13 mouse cellular contexts compared by ENCODE assay signal in the genomic region with DNA sequence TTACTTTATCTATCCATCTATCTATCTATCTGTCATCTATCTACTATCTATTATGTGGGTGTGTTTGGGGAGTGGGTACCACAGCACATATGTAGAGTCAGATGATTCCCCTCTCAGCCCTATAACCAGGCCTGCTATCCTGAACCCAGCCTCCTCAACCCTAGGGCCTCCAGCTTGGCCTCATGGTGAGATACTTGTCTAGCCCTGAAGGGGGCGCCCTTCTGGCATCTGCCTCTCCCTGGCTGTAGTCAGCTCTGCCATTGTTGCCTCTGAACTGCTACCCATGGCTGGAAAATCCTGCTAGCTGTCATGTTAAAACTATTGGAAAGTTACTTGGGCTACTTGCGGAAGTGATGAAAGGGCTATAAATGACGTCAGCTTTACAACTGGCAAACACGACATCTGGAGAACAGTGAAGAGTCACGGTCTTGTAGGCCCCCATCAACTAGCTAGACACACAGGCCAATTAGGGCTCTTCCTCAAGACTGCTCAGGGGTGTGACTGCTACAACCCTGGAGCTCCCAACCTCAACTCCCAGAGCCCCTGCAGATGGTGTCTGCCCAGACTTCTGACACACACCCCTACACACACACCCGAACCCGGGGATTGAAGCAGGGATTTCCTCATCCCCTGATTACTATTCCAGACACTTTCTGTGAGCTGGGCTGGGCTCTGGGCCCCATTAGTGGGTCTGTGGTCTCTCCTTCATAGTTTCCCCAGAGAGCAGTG.
DNase-seq lines count a peak whose midpoint lies in the region; ATAC-seq and TF ChIP-seq lines count a peak whose summit lies in the region.
"Had no signal": no experiment of that assay in that cellular context is flagged by ENCODE, and none has a peak within 500 bp of the region (broad histone marks: within the 10 kb centered on the region; RNA-seq: fewer than 3 reads in every experiment).

No protein-coding gene starts in this region.

- TF ChIP-seq CTCF in midbrain, postnatal 0 days (IDR thresholded peaks at IDR 0.05) = 0 out of 2 replicates have a peak, but pooled peaks have one; percentile 25

- no peaks in the 10 kb centered on the region for H3K27me3 ChIP-seq in midbrain, postnatal 0 days (ENCODE audit: insufficient read depth, low read length)
- no peaks in the 10 kb centered on the region for H3K27me3 ChIP-seq in midbrain, embryonic 13.5 days
- no peaks in the 10 kb centered on the region for H3K27me3 ChIP-seq in hindbrain, embryonic 13.5 days
- H3K27me3 ChIP-seq: neural tube, embryonic 15.5 days had no signal

- H3K4me1 ChIP-seq in midbrain, postnatal 0 days (ENCODE audit: insufficient read depth, low read length) = no peaks in the 10 kb centered on the region; the same call in 1 of the 2 replicates
- no peaks in the 10 kb centered on the region; the same call in 1 of the 2 replicates for H3K4me1 ChIP-seq in midbrain, embryonic 13.5 days (replicated peaks)
- 0 out of 2 replicates have a peak, but pooled peaks cover 7% of the 10 kb centered on the region for H3K4me1 ChIP-seq in hindbrain, embryonic 13.5 days (replicated peaks)

- H3K36me3 ChIP-seq in midbrain, postnatal 0 days (ENCODE audit: insufficient read depth, low read length) = no peaks in the 10 kb centered on the region
- no peaks in the 10 kb centered on the region for H3K36me3 ChIP-seq in midbrain, embryonic 13.5 days
- H3K36me3 ChIP-seq in hindbrain, embryonic 13.5 days = no peaks in the 10 kb centered on the region
- H3K36me3 ChIP-seq: embryonic facial prominence, embryonic 10.5 days; neural tube, embryonic 15.5 days had no signal

- no peak overlapping the region for H3K27ac ChIP-seq in midbrain, postnatal 0 days (ENCODE audit: low read depth, low read length)
- H3K27ac ChIP-seq in midbrain, embryonic 13.5 days = no peak overlapping the region
- H3K27ac ChIP-seq in hindbrain, embryonic 13.5 days = no peak overlapping the region
- H3K27ac ChIP-seq: embryonic facial prominence, embryonic 10.5 days; macrophage; neural tube, embryonic 15.5 days had no signal

- ATAC-seq in midbrain, postnatal 0 days (ENCODE audit: low FRiP score) = no peak
- no peak for ATAC-seq in midbrain, embryonic 13.5 days
- no peak for ATAC-seq in hindbrain, embryonic 13.5 days (ENCODE audit: low FRiP score)
- ATAC-seq: forebrain, postnatal 0 days had no signal

- H3K9ac ChIP-seq in midbrain, postnatal 0 days (replicated peaks; ENCODE audit: low read length, poor library complexity, severe bottlenecking) = no peak overlapping the region
- H3K9ac ChIP-seq in midbrain, embryonic 13.5 days (replicated peaks) = no peak overlapping the region
- H3K9ac ChIP-seq in hindbrain, embryonic 13.5 days = no peak overlapping the region
- H3K9ac ChIP-seq: forebrain, postnatal 0 days; neural tube, embryonic 15.5 days had no signal

- H3K4me2 ChIP-seq in midbrain, postnatal 0 days (ENCODE audit: low read depth, low read length, poor library complexity, severe bottlenecking) = no peak overlapping the region
- H3K4me2 ChIP-seq in midbrain, embryonic 13.5 days (replicated peaks) = no peak overlapping the region
- H3K4me2 ChIP-seq in hindbrain, embryonic 13.5 days = no peak overlapping the region
- H3K4me2 ChIP-seq: neural tube, embryonic 15.5 days had no signal

- WGBS in midbrain, postnatal 0 days = 74% methylated on average over 7 of the region's 7 CpGs
- 74% methylated on average over 7 of the region's 7 CpGs for WGBS in midbrain, embryonic 13.5 days
- WGBS in large intestine, adult 2 months = 18% methylated on average over 7 of the region's 7 CpGs
- WGBS in hindbrain, embryonic 13.5 days = 79% methylated on average over 7 of the region's 7 CpGs

- peak; percentile 43 for DNase-seq in adrenal gland, postnatal 14 days
- DNase-seq in adrenal gland, postnatal 25 days = no peak
- no peak for DNase-seq in midbrain, postnatal 0 days (ENCODE audit: low spot score)
- peak; percentile 47 for DNase-seq in large intestine, adult 2 months (ENCODE audit: low read depth, low spot score)
- DNase-seq in thymus, postnatal 36 days = peak; percentile 15 to 16
- no peak for DNase-seq in urinary bladder, postnatal 25 days (ENCODE audit: low spot score)
- DNase-seq: forebrain, postnatal 0 days; heart, postnatal 36 days had no signal

- no peak overlapping the region for H3K4me3 ChIP-seq in midbrain, postnatal 0 days (ENCODE audit: low read depth, low read length)
- H3K4me3 ChIP-seq in midbrain, embryonic 13.5 days (replicated peaks) = no peak overlapping the region
- H3K4me3 ChIP-seq in hindbrain, embryonic 13.5 days = no peak overlapping the region
- H3K4me3 ChIP-seq: embryonic facial prominence, embryonic 10.5 days; neural tube, embryonic 15.5 days had no signal

- no peaks in the 10 kb centered on the region for H3K9me3 ChIP-seq in midbrain, postnatal 0 days (ENCODE audit: low read length)
- H3K9me3 ChIP-seq in midbrain, embryonic 13.5 days = no peaks in the 10 kb centered on the region
- H3K9me3 ChIP-seq in hindbrain, embryonic 13.5 days = no peaks in the 10 kb centered on the region
- H3K9me3 ChIP-seq: embryonic facial prominence, embryonic 10.5 days; neural tube, embryonic 15.5 days had no signal

Comparison
In these comparisons a context has a peak if more than half of its experiments do, and no peak if none do; other contexts are left out.
1. DNase-seq: peak in adrenal gland, postnatal 14 days (single experiment), large intestine, adult 2 months (single experiment) and thymus, postnatal 36 days (2 of 2); none in adrenal gland, postnatal 25 days (single experiment), midbrain, postnatal 0 days (single experiment) and urinary bladder, postnatal 25 days (single experiment).